Mouse (Mus musculus): ENCODE results near the gene Mydgf.

- no peak for TF ChIP-seq POLR2A (IDR thresholded peaks at IDR 0.05; ENCODE audit: low read depth, low read length)
- no peak for TF ChIP-seq CTCF (IDR thresholded peaks at IDR 0.05; ENCODE audit: extremely low read depth, insufficient read depth, insufficient read length, insufficient replicate concordance)
These were observed 57.5 kb downstream of the Mydgf start for GRCm38 (mm10) chr17:56126175-56126574.
